Mouse (Mus musculus): ENCODE measurements around the gene Cybrd1.

GRCm38 (mm10) chr2:71167211-71167610 lies 49.5 kb downstream of the Cybrd1 start:
- no peak for TF ChIP-seq CTCF (IDR thresholded peaks at IDR 0.05; ENCODE audit: low read depth)
- no peak for TF ChIP-seq EP300 (optimal IDR thresholded peaks at IDR 0.05)

Measured in stomach, postnatal 0 days (tissue).